In the genomic region with DNA sequence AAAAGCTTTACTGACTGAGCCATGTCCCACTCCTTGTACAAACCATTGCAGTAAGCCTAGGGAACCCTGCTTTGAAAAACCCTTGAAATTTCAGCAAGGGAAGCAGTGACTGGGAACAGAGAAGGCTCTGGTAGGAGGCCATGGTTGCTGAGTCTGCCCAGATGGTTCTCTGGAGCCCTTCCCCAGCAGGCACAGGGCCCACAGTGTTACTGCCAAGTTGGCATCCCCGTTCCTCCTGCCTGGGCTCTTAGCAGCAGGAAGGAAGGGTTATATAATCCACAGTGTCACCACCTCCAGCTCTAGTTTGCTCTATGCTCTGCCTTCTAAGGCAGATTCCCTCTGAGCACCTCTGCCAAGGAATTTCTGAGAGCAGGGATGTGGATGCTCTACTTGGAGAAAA, we compare ENCODE assay signal across 7 mouse cellular contexts.
DNase-seq lines count a peak whose midpoint lies in the region; ATAC-seq and TF ChIP-seq lines count a peak whose summit lies in the region.

No protein-coding gene starts in this region.

- no peak for ATAC-seq in liver, postnatal 0 days
- no peak for ATAC-seq in hindbrain, embryonic 14.5 days (ENCODE audit: low FRiP score)

- no peaks in the 10 kb centered on the region for H3K4me1 ChIP-seq in liver, postnatal 0 days (ENCODE audit: insufficient read depth)
- no peaks in the 10 kb centered on the region for H3K4me1 ChIP-seq in hindbrain, embryonic 14.5 days (replicated peaks; ENCODE audit: control insufficient read depth, insufficient read depth, low read length)

- H3K4me2 ChIP-seq in liver, postnatal 0 days (ENCODE audit: low read depth, low read length) = no peak overlapping the region
- H3K4me2 ChIP-seq in hindbrain, embryonic 14.5 days (replicated peaks) = no peak overlapping the region

- no peaks in the 10 kb centered on the region for H3K36me3 ChIP-seq in liver, postnatal 0 days (replicated peaks; ENCODE audit: insufficient read depth, low read length)
- H3K36me3 ChIP-seq in hindbrain, embryonic 14.5 days (replicated peaks; ENCODE audit: control insufficient read depth, insufficient read depth) = no peaks in the 10 kb centered on the region

- no peak overlapping the region for H3K4me3 ChIP-seq in liver, postnatal 0 days (ENCODE audit: low read depth, low read length)
- H3K4me3 ChIP-seq in hindbrain, embryonic 14.5 days (replicated peaks; ENCODE audit: low read length) = no peak overlapping the region

- no peaks in the 10 kb centered on the region for H3K9me3 ChIP-seq in liver, postnatal 0 days (ENCODE audit: low read length)
- no peaks in the 10 kb centered on the region for H3K9me3 ChIP-seq in hindbrain, embryonic 14.5 days (ENCODE audit: control insufficient read depth, low read length)

- no peak for TF ChIP-seq EP300 in liver, postnatal 0 days (IDR thresholded peaks at IDR 0.05; ENCODE audit: low read depth)

- DNase-seq in urinary bladder, postnatal 36 days (ENCODE audit: low spot score in 2 of 2) = peak; percentile 2 to 60
- no peak for DNase-seq in urinary bladder, postnatal 10 days (ENCODE audit: low spot score)
- peak; percentile 70 for DNase-seq in frontal cortex, postnatal 10 days (ENCODE audit: low spot score in 2 of 2)
- peak; percentile 95 for DNase-seq in layer of hippocampus, adult 9-11 months
- no peak for DNase-seq in liver, postnatal 0 days
- no peak for DNase-seq in hindbrain, embryonic 14.5 days (ENCODE audit: low spot score)
- no peak for DNase-seq in thymus, postnatal 36 days

- 61% methylated on average over 1 of the region's 1 CpGs for WGBS in liver, postnatal 0 days (ENCODE audit: insufficient replicate concordance)
- WGBS in hindbrain, embryonic 14.5 days = 67% methylated on average over 1 of the region's 1 CpGs

- H3K27ac ChIP-seq in liver, postnatal 0 days (ENCODE audit: low read depth) = no peak overlapping the region
- H3K27ac ChIP-seq in hindbrain, embryonic 14.5 days = no peak overlapping the region

- no peak overlapping the region for H3K9ac ChIP-seq in liver, postnatal 0 days (replicated peaks)
- no peak overlapping the region for H3K9ac ChIP-seq in hindbrain, embryonic 14.5 days

- TF ChIP-seq CTCF in liver, postnatal 0 days (IDR thresholded peaks at IDR 0.05; ENCODE audit: low read depth) = no peak

- no peaks in the 10 kb centered on the region for H3K27me3 ChIP-seq in liver, postnatal 0 days (ENCODE audit: insufficient read depth, low read length)
- H3K27me3 ChIP-seq in hindbrain, embryonic 14.5 days (ENCODE audit: control insufficient read depth, insufficient read depth, low read length) = no peaks in the 10 kb centered on the region

Comparison
In these comparisons a context has a peak if more than half of its experiments do, and no peak if none do; other contexts are left out.
1. DNase-seq: peak in urinary bladder, postnatal 36 days (2 of 2), frontal cortex, postnatal 10 days (2 of 2) and layer of hippocampus, adult 9-11 months (single experiment); none in urinary bladder, postnatal 10 days (single experiment), liver, postnatal 0 days (single experiment), hindbrain, embryonic 14.5 days (single experiment) and thymus, postnatal 36 days (0 of 2).